Mouse (Mus musculus): Measurements from ENCODE around the gene Olfr1329.

- no peak for TF ChIP-seq GATA1 (IDR thresholded peaks at IDR 0.05; ENCODE audit: borderline replicate concordance, low read length)
- TF ChIP-seq FLI1 (IDR thresholded peaks at IDR 0.05; ENCODE audit: low read length), result no peak
These were observed 43.9 kb upstream of the Olfr1329 start, which contains the start of gene Lao1 for GRCm38 (mm10) chr4:118961141-118961628.

Measured in megakaryocyte, embryonic 14.5 days (primary cell).